Mouse (Mus musculus): ENCODE results near the gene Snx11. TPM values are rescaled to one million over a fixed set of nuclear protein-coding genes. Genes with fewer than 3 reads are reported as not detected.
"Not testable (repeated sequence)": the region's sequence is repeated elsewhere in the genome, so short reads cannot be mapped to it uniquely, and the experiment has no call there.

The Snx11 gene
- polyA plus RNA-seq, 1 experiment from 2014 or later = 25.7 TPM

DNA sequence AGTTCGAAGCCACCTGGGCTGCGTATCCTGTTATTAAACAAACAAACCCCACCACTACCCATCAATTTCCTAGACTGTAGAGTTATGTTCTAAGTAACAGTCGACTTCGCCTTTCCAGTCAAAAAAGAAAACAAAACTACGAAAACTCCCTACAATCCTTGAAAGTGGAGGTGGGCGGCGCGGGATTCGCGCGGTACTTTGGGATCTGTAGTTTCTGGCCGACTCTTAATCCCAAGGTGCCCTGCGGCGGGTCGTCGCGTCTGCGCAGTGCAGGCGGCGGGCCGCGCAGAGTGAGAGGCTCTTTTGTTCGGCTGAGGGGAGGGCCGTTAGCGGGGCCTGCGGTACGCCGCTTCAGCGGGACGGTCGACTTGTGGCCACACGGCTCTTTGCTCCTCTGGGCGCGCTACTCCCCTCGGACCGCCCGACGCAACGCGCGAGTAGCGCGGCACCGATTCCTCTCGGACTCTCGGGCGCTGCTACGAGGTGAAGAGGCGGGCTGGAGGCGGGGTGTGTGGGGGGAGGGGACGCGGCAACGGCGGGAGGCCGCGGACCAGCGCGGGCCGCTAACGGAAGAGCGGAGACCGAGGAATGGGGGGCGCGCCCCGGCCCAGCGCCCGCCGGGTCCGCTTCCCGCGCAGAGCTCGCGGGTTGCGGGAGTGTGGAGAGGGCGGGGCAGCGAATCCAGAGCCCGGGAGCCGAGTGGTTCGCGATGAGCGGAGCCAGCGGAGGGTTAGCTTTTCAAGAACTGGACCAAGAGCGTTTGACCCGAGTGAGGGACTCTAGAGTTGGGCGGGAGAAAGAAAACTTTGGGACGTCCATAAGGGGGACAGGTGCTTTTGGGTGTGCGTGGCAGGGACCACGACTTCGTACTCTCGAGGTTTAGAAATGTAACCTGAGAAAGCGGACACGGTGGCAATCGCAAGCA lies 11.8 kb upstream of the Snx11 start, which contains the start of gene Cbx1:
Gene Cbx1, plus strand, starts transcription at position 257 of the 925 bp plus-strand sequence.
- peak within 1 kb of the TSS; percentile 93 for H3K4me3 ChIP-seq
- H3K9me3 ChIP-seq = no peaks in the 10 kb centered on the region
- H3K4me1 ChIP-seq = peaks cover 63% of the 10 kb centered on the region
- peak; percentile 93 for DNase-seq (ENCODE audit: extremely low spot score, low spot score)
- 1% methylated on average over 93 of the region's 93 CpGs for WGBS
- H3K27ac ChIP-seq = peak within 1 kb of the TSS; percentile 99
- peaks cover 31% of the 10 kb centered on the region for H3K36me3 ChIP-seq (replicated peaks)
- H3K27me3 ChIP-seq (ENCODE audit: poor library complexity, severe bottlenecking) = no peaks in the 10 kb centered on the region

DNA sequence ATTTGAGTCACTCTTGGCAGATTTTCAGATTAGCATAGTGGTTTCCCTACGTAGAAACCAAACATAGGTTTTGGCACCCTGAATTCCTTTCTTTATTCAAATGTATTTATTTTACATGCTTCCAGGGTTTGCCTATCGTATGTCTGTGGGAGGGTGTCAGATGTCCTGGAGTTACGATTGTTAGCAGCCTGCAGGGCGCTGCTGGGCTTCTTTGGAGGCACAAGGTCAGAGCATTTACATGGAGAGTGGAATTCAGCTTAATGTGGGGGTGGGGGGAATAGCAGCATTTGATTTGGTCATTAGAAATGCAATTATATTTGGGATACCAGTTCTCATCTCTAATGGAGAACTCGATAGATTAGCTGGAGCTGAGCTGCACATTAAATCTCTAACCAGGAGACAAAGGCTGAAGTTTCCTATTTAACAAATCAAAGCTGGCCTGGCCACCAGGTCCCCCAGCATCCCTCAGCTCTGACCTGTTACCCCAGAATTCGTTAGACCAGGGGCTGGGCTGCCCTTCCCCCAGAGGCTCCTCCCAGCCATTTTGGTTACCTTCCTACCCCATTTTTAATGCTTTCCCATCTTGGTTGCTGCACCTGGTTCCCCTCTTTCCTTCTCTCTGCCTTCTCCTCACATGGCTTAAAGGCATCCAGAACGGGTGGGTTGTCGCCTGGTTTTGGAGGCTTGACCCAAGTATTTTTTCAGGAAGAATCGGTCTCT lies 9.5 kb upstream of the Snx11 start:
- no peak overlapping the region for H3K4me3 ChIP-seq
- peaks cover 13% of the 10 kb centered on the region for H3K36me3 ChIP-seq (replicated peaks)
- DNase-seq (ENCODE audit: extremely low spot score, low spot score) = no peak
- no peaks in the 10 kb centered on the region for H3K27me3 ChIP-seq (ENCODE audit: poor library complexity, severe bottlenecking)
- peaks cover 41% of the 10 kb centered on the region for H3K4me1 ChIP-seq
- H3K9me3 ChIP-seq = no peaks in the 10 kb centered on the region
- 35% methylated on average over 9 of the region's 9 CpGs for WGBS
- H3K27ac ChIP-seq = no peak overlapping the region

DNA sequence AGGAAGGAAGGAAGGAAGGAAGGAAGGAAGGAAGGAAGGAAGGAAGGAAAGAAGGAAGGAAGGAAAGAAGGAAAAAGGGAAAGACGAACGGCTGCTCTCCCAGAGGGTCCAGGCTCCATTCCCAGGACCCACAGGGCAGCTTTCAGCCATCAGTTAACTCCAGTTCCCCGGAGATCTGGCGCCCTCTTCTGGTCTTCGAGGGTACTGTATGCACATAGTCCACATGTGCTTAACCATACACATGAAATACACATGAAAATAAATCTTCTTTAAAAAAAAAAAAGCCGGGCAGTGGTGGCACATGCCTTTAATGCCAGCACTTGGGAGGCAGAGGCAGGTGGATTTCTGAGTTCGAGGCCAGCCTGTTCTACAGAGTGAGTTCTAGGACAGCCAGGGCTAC lies 7.5 kb upstream of the Snx11 start:
- DNase-seq (ENCODE audit: extremely low spot score, low spot score) = peak; percentile 84
- WGBS = 19% methylated on average over 7 of the region's 7 CpGs

DNA sequence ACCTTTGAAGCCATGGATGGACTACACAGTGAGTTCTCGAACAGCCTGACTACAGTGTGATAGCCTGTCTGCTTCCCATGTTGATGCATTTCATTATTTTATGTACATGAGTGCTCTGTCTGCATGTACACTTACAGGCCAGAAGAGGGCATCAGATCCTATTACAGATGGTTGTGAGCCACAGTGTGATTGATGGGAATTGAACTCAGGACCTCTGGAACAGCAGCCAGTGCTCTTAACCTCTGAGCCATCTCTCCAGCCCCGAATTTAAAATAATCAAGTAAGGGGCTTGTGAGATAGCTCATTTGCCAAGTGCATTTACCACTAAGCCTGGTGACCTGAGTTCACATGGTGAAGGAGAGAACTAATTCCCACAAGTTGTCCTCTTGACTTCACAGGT lies 4.1 kb upstream of the Snx11 start:
- Histone ChIP-seq H3K27me3 (ENCODE audit: poor library complexity, severe bottlenecking) (no peaks in the 10 kb centered on the region), H3K9me3 (no peaks in the 10 kb centered on the region), H3K4me1 (peaks cover 16% of the 10 kb centered on the region), H3K27ac (no peak overlapping the region), H3K36me3 (replicated peaks) (no peaks in the 10 kb centered on the region), H3K4me3 (no peak overlapping the region)
- no peak for DNase-seq (ENCODE audit: extremely low spot score, low spot score)
- WGBS = 84% methylated on average over 2 of the region's 2 CpGs

More for the DNA sequence above, 7.5 kb upstream of the Snx11 start:
- H3K27me3 ChIP-seq (ENCODE audit: poor library complexity, severe bottlenecking); H3K27ac ChIP-seq; H3K9me3 ChIP-seq; H3K4me3 ChIP-seq; H3K36me3 ChIP-seq (replicated peaks): not testable (repeated sequence)
- peaks cover 21% of the 10 kb centered on the region for H3K4me1 ChIP-seq

DNA sequence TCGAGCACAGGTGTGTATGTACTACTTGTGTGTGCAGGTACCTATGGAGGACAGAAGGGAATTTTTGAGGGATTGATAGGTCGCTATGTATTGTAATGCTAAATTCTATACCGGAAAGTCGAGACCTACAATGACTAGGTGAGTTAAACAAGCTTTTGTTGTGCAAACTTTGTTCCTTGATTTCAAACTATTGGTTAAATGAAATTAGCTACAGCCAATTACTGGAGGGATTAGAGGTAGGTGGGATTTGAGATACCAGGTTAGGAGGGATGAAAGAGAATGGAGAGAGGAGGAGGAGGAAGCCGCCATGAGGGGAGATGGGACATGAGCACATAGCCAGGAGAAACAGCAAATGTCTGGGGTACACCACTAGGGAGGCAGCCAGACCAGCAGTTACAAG lies 2.9 kb upstream of the Snx11 start:
- Histone ChIP-seq H3K27ac (no peak overlapping the region), H3K9me3 (no peaks in the 10 kb centered on the region), H3K4me3 (no peak overlapping the region), H3K36me3 (replicated peaks) (no peaks in the 10 kb centered on the region), H3K27me3 (ENCODE audit: poor library complexity, severe bottlenecking) (no peaks in the 10 kb centered on the region), H3K4me1 (peaks cover 22% of the 10 kb centered on the region)
- no peak for DNase-seq (ENCODE audit: extremely low spot score, low spot score)
- WGBS = 72% methylated on average over 5 of the region's 5 CpGs

DNA sequence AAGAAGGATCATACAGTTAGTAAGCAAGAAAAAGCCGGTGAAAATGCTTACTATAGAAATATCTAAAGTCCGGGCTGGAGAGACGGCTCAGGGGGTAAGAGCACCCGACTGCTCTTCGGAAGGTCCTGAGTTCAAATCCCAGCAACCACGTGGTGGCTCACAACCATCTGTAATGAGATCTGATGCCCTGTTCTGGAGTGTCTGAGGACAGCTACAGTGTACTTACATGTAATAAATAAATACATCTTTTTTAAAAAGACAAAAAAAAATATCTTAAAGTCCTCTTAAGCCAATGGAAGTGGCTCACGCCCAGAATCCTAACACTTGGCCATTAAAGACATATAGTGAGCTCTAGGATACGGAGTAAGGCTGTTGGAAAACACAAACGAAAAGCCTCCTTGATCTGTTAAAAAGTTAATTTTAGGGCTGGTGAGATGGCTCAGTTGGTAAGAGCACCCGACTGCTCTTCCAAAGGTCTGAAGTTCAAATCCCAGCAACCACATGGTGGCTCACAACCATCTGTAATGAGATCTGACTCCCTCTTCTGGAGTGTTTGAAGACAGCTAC lies 785 bp upstream of the Snx11 start:
- H3K36me3 ChIP-seq (replicated peaks) = peaks cover 14% of the 10 kb centered on the region
- H3K9me3 ChIP-seq; H3K27me3 ChIP-seq (ENCODE audit: poor library complexity, severe bottlenecking); DNase-seq (ENCODE audit: extremely low spot score, low spot score): not testable (repeated sequence)
- whole genome bisulfite sequencing = 72% methylated on average over 10 of the region's 10 CpGs
- H3K27ac ChIP-seq = peak overlapping the region; percentile 85
- H3K4me3 ChIP-seq = peak overlapping the region; percentile 67
- peaks cover 32% of the 10 kb centered on the region for H3K4me1 ChIP-seq

DNA sequence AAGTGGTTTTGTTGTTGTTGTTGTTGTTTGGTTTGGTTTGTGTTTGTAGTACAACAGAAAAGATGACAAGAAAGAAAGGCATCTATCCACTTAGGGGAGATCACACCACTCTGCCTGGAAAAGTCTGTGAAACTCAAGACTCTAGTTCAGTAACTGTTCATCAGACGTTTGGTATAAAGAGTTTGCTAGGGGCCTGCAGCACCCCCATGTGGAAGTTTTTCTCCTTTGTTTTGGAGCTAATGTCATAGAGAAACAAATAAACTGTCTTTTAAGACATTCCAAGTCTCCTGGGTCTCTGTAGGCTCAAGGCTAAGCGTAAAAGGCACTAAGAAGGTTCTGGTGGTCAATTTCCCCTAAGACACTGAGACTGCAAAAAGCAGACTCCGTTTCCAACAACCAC lies 1.3 kb downstream of the Snx11 start:
- Histone ChIP-seq H3K4me1 (peaks cover 32% of the 10 kb centered on the region), H3K4me3 (peak overlapping the region; percentile 67; the same call in 1 of the 2 replicates)
- 67% methylated on average over 3 of the region's 3 CpGs for WGBS

DNA sequence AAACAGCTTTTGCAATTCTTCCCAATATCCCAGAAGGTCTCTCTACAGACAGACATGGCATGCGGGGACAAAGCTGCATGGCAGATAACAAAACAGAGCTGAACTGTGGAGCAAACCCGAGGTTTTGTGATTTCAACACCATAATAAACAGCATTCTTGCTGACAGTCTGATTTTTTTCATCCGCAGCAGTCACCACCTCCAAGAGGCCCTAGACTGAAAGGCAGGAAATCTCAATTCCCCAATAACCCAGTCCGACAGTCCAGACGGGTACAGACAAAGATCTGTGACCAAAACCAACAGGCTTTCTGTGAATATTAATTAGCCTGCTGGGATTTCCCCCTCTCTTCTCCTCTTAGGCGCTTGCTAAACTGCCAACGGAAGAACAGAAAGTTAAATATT lies 1.7 kb downstream of the Snx11 start:
- no peak for DNase-seq (ENCODE audit: extremely low spot score, low spot score)
- Histone ChIP-seq H3K27ac (no peak overlapping the region), H3K27me3 (ENCODE audit: poor library complexity, severe bottlenecking) (no peaks in the 10 kb centered on the region), H3K4me1 (peaks cover 32% of the 10 kb centered on the region), H3K36me3 (replicated peaks) (peaks cover 39% of the 10 kb centered on the region), H3K9me3 (no peaks in the 10 kb centered on the region), H3K4me3 (no peak overlapping the region)
- 88% methylated on average over 7 of the region's 7 CpGs for WGBS

More for the DNA sequence above, 1.3 kb downstream of the Snx11 start:
- DNase-seq (ENCODE audit: extremely low spot score, low spot score) = no peak
- peaks cover 35% of the 10 kb centered on the region for H3K36me3 ChIP-seq (replicated peaks)
- no peak overlapping the region for H3K27ac ChIP-seq
- H3K9me3 ChIP-seq = no peaks in the 10 kb centered on the region
- H3K27me3 ChIP-seq (ENCODE audit: poor library complexity, severe bottlenecking) = no peaks in the 10 kb centered on the region

DNA sequence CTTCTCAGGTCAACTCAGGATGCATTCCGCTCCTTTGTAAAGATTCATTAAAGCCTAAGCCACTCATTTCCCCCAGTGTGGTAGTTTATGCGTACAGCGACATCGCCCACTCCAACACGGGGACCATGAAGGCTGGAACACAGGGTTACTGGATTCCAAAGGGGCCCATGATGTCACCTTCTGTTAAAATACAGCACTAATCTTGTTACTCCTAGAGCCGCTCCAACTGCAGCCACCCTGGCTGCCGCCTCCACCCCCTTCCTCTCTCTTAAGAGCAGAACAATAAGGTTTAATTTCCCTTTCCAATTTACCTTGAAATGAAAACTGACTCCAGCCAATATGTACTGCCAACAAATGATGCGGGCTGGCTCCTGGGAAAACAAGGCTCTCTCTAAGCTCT lies 2.3 kb downstream of the Snx11 start:
- Histone ChIP-seq H3K27ac (no peak overlapping the region), H3K4me1 (peaks cover 32% of the 10 kb centered on the region), H3K4me3 (no peak overlapping the region), H3K36me3 (replicated peaks) (peaks cover 45% of the 10 kb centered on the region), H3K27me3 (ENCODE audit: poor library complexity, severe bottlenecking) (no peaks in the 10 kb centered on the region), H3K9me3 (no peaks in the 10 kb centered on the region)
- WGBS = 89% methylated on average over 8 of the region's 8 CpGs
- no peak for DNase-seq (ENCODE audit: extremely low spot score, low spot score)

DNA sequence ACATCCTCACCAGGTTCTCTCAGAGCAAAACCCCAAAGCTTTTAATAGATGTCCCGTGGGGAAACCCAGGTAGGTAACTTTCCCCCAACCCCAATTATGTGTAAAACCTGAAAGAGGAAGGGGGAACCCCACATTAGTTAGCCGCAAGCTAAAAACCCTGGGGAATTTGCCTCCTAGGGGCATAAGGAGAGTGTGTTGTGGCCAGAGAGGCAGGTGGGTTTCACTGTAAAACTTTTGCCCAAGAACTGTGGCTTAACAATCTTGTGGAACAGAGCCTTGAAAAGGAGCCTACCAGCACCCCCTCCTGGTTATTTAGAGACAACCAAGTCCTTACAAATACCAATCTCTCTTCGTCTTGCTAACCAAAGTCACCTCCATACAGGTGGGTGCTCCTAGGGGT lies 2.8 kb downstream of the Snx11 start:
- H3K27me3 ChIP-seq (ENCODE audit: poor library complexity, severe bottlenecking) = no peaks in the 10 kb centered on the region
- DNase-seq (ENCODE audit: extremely low spot score, low spot score) = no peak
- H3K9me3 ChIP-seq = no peaks in the 10 kb centered on the region
- no peak overlapping the region for H3K4me3 ChIP-seq
- peaks cover 50% of the 10 kb centered on the region for H3K36me3 ChIP-seq (replicated peaks)
- peaks cover 32% of the 10 kb centered on the region for H3K4me1 ChIP-seq
- 84% methylated on average over 3 of the region's 3 CpGs for WGBS
- H3K27ac ChIP-seq = no peak overlapping the region

DNA sequence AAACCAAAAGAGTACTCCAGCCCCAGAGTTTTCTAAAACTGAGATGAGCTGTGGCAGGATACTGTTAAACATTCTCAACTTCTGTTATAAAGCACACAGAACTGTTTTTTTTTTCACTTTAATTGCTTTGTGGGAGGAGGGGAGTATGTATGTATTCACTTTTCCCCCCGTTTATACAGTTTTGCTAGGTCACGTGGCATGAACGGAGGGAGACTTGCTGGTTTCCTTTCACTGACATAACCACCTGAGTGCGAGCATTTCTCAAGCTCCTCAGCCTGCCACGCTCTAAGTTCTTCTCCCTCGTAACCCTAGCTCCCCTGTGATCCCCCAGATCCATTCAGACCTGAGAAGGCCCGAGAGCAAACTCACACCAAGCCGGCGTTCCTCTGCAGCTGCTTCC lies 4.9 kb downstream of the Snx11 start:
- no peak for DNase-seq (ENCODE audit: extremely low spot score, low spot score)
- Histone ChIP-seq H3K27me3 (ENCODE audit: poor library complexity, severe bottlenecking) (no peaks in the 10 kb centered on the region), H3K9me3 (no peaks in the 10 kb centered on the region), H3K36me3 (replicated peaks) (peaks cover 71% of the 10 kb centered on the region), H3K4me3 (no peak overlapping the region), H3K27ac (no peak overlapping the region), H3K4me1 (peaks cover 39% of the 10 kb centered on the region)
- 94% methylated on average over 9 of the region's 9 CpGs for WGBS

DNA sequence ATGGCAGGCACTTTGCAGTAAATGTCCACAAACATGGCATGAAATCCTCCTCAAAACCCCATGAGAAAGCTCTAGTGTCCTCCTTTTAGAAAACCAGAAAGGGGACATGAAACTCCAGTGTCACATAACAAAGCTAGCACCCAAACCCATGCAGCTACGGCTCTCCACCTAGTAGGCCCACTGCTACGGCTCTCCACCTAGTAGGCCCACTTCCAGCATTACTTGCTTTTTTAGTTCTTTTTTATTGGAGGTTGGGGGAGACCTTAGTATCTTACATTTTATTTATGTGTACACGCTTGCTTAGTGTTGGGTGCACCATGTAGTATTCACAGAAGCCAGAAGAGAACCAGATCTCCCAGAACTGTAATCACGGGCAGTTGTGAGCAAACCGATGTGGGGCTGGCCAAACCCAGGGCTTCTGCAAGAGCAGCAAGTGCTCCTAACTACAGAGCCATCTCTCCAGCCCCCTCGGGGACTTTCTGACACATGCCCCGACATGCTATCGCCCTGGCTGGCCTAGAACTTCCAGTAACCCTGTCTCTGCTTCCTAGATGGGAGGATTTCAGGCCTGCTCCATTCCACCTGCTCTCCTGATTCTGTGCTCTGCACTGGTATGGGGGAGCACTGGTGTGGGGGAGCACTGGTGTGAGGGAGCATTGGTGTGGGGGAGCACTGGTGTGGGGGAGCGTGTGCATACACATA lies 5.9 kb downstream of the Snx11 start:
- Histone ChIP-seq H3K4me3 (no peak overlapping the region), H3K27ac (no peak overlapping the region), H3K4me1 (peaks cover 41% of the 10 kb centered on the region), H3K27me3 (ENCODE audit: poor library complexity, severe bottlenecking) (no peaks in the 10 kb centered on the region), H3K36me3 (replicated peaks) (peaks cover 75% of the 10 kb centered on the region), H3K9me3 (no peaks in the 10 kb centered on the region)
- no peak for DNase-seq (ENCODE audit: extremely low spot score, low spot score)
- WGBS = 94% methylated on average over 9 of the region's 9 CpGs
